Mouse (Mus musculus): Measurements from ENCODE around the gene Olfr1510. TPM values are rescaled to one million over a fixed set of nuclear protein-coding genes. Genes with fewer than 3 reads are reported as not detected.

The Olfr1510 gene
- polyA plus RNA-seq (2014; fragmentation: Illumina TruSeq; extraction: RNeasy Lipid Tissue Mini Kit (QIAGEN cat#74804); ENCODE audit: low read depth, low replicate concordance) = not detected

DNA sequence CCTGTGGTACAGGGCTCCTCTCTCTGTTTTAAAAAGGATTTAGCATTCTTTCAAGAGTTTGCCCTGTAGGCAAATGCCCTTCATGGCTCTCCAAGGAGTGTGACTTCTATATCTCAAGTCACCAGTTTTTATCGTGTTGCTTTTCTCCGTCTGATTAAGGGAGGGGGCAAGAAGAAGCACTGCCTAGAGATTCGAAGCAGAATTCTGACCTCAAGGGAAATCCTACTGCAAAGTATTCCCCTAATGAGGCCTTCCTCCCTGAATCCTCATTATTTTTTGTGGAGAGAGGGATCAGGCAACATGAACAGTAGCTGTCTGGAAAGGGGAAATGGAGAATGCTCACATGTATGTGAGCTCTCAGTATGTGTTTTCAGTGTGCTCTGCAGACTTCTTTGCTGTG lies at the start of gene Olfr1510:
Gene Olfr1510, minus strand, starts transcription at position 101 of the 400 bp plus-strand sequence.

DNA sequence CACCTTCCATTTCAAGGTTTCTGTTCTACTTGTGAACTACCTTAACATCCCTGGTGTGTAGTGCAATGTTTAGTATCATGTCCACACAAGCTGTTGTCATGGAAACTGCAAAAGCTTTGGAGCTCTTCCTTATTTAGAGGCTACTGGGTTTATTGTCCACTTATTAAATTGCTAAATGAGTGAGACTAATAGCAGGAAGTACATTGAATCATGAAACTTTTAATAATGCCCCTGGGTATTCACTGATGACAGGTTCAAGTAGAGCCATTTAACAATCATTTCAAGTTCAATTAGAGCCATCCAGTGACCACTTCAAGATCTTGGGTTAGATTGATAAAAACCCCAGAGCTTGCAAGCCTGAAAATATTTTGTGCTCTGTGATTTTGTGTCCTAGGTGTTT lies 28.5 kb upstream of the Olfr1510 start, which contains the start of gene Olfr1509:
Gene Olfr1509, plus strand, starts transcription at position 301 of the 400 bp plus-strand sequence.

GRCm38 (mm10) chr14:52397279-52397678 lies 16.9 kb downstream of the Olfr1510 start, which contains the start of gene Olfr1511:
Olfr1511 (minus strand) TSS chr14:52397379.

GRCm38 (mm10) chr14:52379068-52379467 lies 35.1 kb downstream of the Olfr1510 start, which contains the start of gene Olfr1512:
Olfr1512 (minus strand) TSS chr14:52379168.

Other genes with a start within 250 kb of the Olfr1510 start
- 67.2 TPM for gene Supt16, start 217.0 kb downstream of the Olfr1510 start, polyA plus RNA-seq (2014; fragmentation: Illumina TruSeq; extraction: RNeasy Lipid Tissue Mini Kit (QIAGEN cat#74804); ENCODE audit: low read depth, low replicate concordance)
- gene Chd8, start 156.6 kb downstream of the Olfr1510 start, polyA plus RNA-seq (2014; fragmentation: Illumina TruSeq; extraction: RNeasy Lipid Tissue Mini Kit (QIAGEN cat#74804); ENCODE audit: low read depth, low replicate concordance) = 86.5 TPM
- gene Tox4, start 135.2 kb downstream of the Olfr1510 start, polyA plus RNA-seq (2014; fragmentation: Illumina TruSeq; extraction: RNeasy Lipid Tissue Mini Kit (QIAGEN cat#74804); ENCODE audit: low read depth, low replicate concordance) = 38.3 TPM
- gene Rab2b, start 134.8 kb downstream of the Olfr1510 start, polyA plus RNA-seq (2014; fragmentation: Illumina TruSeq; extraction: RNeasy Lipid Tissue Mini Kit (QIAGEN cat#74804); ENCODE audit: low read depth, low replicate concordance) = 31.9 TPM
- gene Mettl3, start 109.2 kb downstream of the Olfr1510 start, polyA plus RNA-seq (2014; fragmentation: Illumina TruSeq; extraction: RNeasy Lipid Tissue Mini Kit (QIAGEN cat#74804); ENCODE audit: low read depth, low replicate concordance) = 16.2 TPM
- 0.46 TPM for gene Sall2, start 85.6 kb downstream of the Olfr1510 start, polyA plus RNA-seq (2014; fragmentation: Illumina TruSeq; extraction: RNeasy Lipid Tissue Mini Kit (QIAGEN cat#74804); ENCODE audit: low read depth, low replicate concordance)
- gene Olfr1513, start 58.0 kb downstream of the Olfr1510 start, polyA plus RNA-seq (2014; fragmentation: Illumina TruSeq; extraction: RNeasy Lipid Tissue Mini Kit (QIAGEN cat#74804); ENCODE audit: low read depth, low replicate concordance) = not detected
- not detected for gene Olfr1512, start 35.2 kb downstream of the Olfr1510 start, polyA plus RNA-seq (2014; fragmentation: Illumina TruSeq; extraction: RNeasy Lipid Tissue Mini Kit (QIAGEN cat#74804); ENCODE audit: low read depth, low replicate concordance)
- gene Olfr1511, start 17.0 kb downstream of the Olfr1510 start, polyA plus RNA-seq (2014; fragmentation: Illumina TruSeq; extraction: RNeasy Lipid Tissue Mini Kit (QIAGEN cat#74804); ENCODE audit: low read depth, low replicate concordance) = not detected
- gene Olfr1509, start 28.6 kb upstream of the Olfr1510 start, polyA plus RNA-seq (2014; fragmentation: Illumina TruSeq; extraction: RNeasy Lipid Tissue Mini Kit (QIAGEN cat#74804); ENCODE audit: low read depth, low replicate concordance) = 2.7 TPM
- not detected for gene Olfr1508, start 53.1 kb upstream of the Olfr1510 start, polyA plus RNA-seq (2014; fragmentation: Illumina TruSeq; extraction: RNeasy Lipid Tissue Mini Kit (QIAGEN cat#74804); ENCODE audit: low read depth, low replicate concordance)
- not detected for gene Olfr1507, start 81.4 kb upstream of the Olfr1510 start, polyA plus RNA-seq (2014; fragmentation: Illumina TruSeq; extraction: RNeasy Lipid Tissue Mini Kit (QIAGEN cat#74804); ENCODE audit: low read depth, low replicate concordance)

Data from testis, adult 10 weeks (tissue).